Mouse (Mus musculus): Measurements from ENCODE around the gene Taf5l. TPM values are rescaled to one million over a fixed set of nuclear protein-coding genes. Genes with fewer than 3 reads are reported as not detected.
"Not testable (repeated sequence)": the region's sequence is repeated elsewhere in the genome, so short reads cannot be mapped to it uniquely, and the experiment has no call there.

The Taf5l gene
- polyA plus RNA-seq, 1 experiment = 8.0 TPM

DNA sequence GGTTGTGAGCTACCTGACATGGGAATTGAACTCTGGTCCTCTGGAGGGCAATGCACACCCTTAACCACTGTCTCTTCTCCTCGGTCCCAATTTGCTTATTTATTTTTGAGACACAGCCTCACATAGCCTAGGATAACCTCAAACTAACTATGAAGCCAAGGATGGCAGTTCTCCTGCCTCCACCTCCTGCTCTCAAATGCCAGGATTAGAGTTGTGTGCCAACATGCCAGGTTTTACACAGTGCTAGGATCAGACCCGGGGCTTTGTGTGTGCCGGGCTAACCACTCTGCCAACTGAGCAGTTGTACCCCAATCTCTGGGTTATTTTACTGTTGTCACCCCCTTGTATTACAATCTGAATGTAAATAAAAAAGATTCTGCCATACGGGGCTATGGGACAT is 43.7 kb downstream of the Taf5l start:
- H3K9me3 ChIP-seq = peaks cover 15% of the 10 kb centered on the region
- no peaks in the 10 kb centered on the region for H3K27me3 ChIP-seq (replicated peaks)
- no peak for TF ChIP-seq GATA1 (IDR thresholded peaks at IDR 0.05; ENCODE audit: borderline replicate concordance, low read length)
- TF ChIP-seq FLI1 (IDR thresholded peaks at IDR 0.05; ENCODE audit: low read length) = no peak
- peaks cover 11% of the 10 kb centered on the region for H3K36me3 ChIP-seq (replicated peaks; ENCODE audit: low read length)
- no peak overlapping the region for H3K4me3 ChIP-seq (replicated peaks)
- peaks cover 60% of the 10 kb centered on the region for H3K4me1 ChIP-seq

DNA sequence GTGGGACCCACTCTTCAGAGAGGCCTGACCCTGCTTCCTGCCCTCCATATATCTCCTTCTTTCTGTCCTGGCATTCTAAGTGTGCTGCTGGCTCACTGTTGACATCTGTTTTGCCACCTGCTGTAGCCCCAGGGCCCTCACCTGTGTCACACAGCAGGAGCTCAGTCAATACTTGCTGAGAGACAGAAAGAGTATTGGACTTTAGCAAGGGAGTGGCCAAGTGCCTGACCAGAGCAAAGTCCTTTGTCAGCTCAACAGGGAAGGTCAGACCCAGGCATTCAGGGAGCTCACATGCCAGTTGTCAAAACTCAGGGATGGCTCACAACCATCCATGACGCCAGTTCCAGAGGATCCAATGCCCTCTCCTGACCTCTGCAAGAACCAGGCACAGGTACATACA is 47.7 kb downstream of the Taf5l start:
- Histone ChIP-seq H3K4me3 (replicated peaks) (no peak overlapping the region), H3K36me3 (replicated peaks; ENCODE audit: low read length) (peaks cover 35% of the 10 kb centered on the region), H3K27me3 (replicated peaks) (no peaks in the 10 kb centered on the region), H3K4me1 (peaks cover 29% of the 10 kb centered on the region), H3K9me3 (peaks cover 15% of the 10 kb centered on the region)
- TF ChIP-seq GATA1 (IDR thresholded peaks at IDR 0.05; ENCODE audit: borderline replicate concordance, low read length) (no peak), FLI1 (IDR thresholded peaks at IDR 0.05; ENCODE audit: low read length) (no peak)

GRCm38 (mm10) chr8:123966896-123967295 is 54.3 kb downstream of the Taf5l start:
- peaks cover 69% of the 10 kb centered on the region for H3K36me3 ChIP-seq (replicated peaks; ENCODE audit: low read length)
- H3K4me1 ChIP-seq = peaks cover 10% of the 10 kb centered on the region; the same call in 1 of the 2 replicates
- no peaks in the 10 kb centered on the region for H3K9me3 ChIP-seq
- no peak overlapping the region for H3K4me3 ChIP-seq (replicated peaks)
- H3K27me3 ChIP-seq (replicated peaks) = no peaks in the 10 kb centered on the region
- TF ChIP-seq FLI1 (IDR thresholded peaks at IDR 0.05; ENCODE audit: low read length) (no peak), GATA1 (IDR thresholded peaks at IDR 0.05; ENCODE audit: borderline replicate concordance, low read length) (no peak)

GRCm38 (mm10) chr8:123961371-123961770 is 59.8 kb downstream of the Taf5l start:
- H3K4me3 ChIP-seq (replicated peaks) = no peak overlapping the region
- peaks cover 86% of the 10 kb centered on the region for H3K36me3 ChIP-seq (replicated peaks; ENCODE audit: low read length)
- peaks cover 10% of the 10 kb centered on the region for H3K4me1 ChIP-seq
- no peaks in the 10 kb centered on the region for H3K9me3 ChIP-seq
- no peaks in the 10 kb centered on the region for H3K27me3 ChIP-seq (replicated peaks)
- no peak for TF ChIP-seq GATA1 (IDR thresholded peaks at IDR 0.05; ENCODE audit: borderline replicate concordance, low read length)
- TF ChIP-seq FLI1 (IDR thresholded peaks at IDR 0.05; ENCODE audit: low read length) = no peak

- H3K4me3 ChIP-seq (replicated peaks); H3K9me3 ChIP-seq; H3K27me3 ChIP-seq (replicated peaks): not testable (repeated sequence)
- Histone ChIP-seq H3K36me3 (replicated peaks; ENCODE audit: low read length) (peaks cover 85% of the 10 kb centered on the region), H3K4me1 (peaks cover 10% of the 10 kb centered on the region)
Measured at GRCm38 (mm10) chr8:123960556-123960955, 60.6 kb downstream of the Taf5l start.

GRCm38 (mm10) chr8:123960056-123960455 is 61.1 kb downstream of the Taf5l start:
- H3K9me3 ChIP-seq = no peaks in the 10 kb centered on the region
- H3K27me3 ChIP-seq (replicated peaks) = no peaks in the 10 kb centered on the region
- peaks cover 13% of the 10 kb centered on the region for H3K4me1 ChIP-seq
- no peak for TF ChIP-seq FLI1 (IDR thresholded peaks at IDR 0.05; ENCODE audit: low read length)
- no peak for TF ChIP-seq GATA1 (IDR thresholded peaks at IDR 0.05; ENCODE audit: borderline replicate concordance, low read length)
- H3K36me3 ChIP-seq (replicated peaks; ENCODE audit: low read length) = peaks cover 86% of the 10 kb centered on the region
- H3K4me3 ChIP-seq (replicated peaks) = no peak overlapping the region

DNA sequence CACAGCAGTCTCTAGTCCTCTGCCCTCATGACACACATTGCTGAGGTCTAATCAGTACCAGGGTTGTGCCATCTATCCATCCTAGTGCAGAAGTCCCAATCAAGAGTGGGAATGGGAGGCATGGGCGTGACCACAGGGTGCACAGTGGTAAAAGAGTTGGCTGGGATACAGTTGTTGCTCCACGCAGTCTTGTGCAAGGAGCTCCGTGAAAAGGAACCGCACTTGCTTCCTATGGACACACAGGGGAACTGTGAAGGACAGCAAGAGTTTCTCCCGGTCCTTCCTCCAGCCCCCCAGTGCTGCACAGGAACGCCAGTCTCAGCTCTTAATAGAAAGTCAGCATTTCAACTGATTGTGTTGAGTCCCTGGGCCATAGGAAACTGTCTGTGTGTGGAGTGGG is 61.7 kb downstream of the Taf5l start:
- H3K9me3 ChIP-seq = no peaks in the 10 kb centered on the region
- peaks cover 86% of the 10 kb centered on the region for H3K36me3 ChIP-seq (replicated peaks; ENCODE audit: low read length)
- TF ChIP-seq FLI1 (IDR thresholded peaks at IDR 0.05; ENCODE audit: low read length) = no peak
- TF ChIP-seq GATA1 (IDR thresholded peaks at IDR 0.05; ENCODE audit: borderline replicate concordance, low read length) = no peak
- no peaks in the 10 kb centered on the region for H3K27me3 ChIP-seq (replicated peaks)
- peaks cover 14% of the 10 kb centered on the region for H3K4me1 ChIP-seq
- no peak overlapping the region for H3K4me3 ChIP-seq (replicated peaks)

- peaks cover 16% of the 10 kb centered on the region for H3K4me1 ChIP-seq
- TF ChIP-seq GATA1 (IDR thresholded peaks at IDR 0.05; ENCODE audit: borderline replicate concordance, low read length) (no peak), FLI1 (IDR thresholded peaks at IDR 0.05; ENCODE audit: low read length) (no peak)
- no peaks in the 10 kb centered on the region for H3K27me3 ChIP-seq (replicated peaks)
- no peaks in the 10 kb centered on the region for H3K9me3 ChIP-seq
- no peak overlapping the region for H3K4me3 ChIP-seq (replicated peaks)
- H3K36me3 ChIP-seq (replicated peaks; ENCODE audit: low read length) = peaks cover 89% of the 10 kb centered on the region
Measured at GRCm38 (mm10) chr8:123958130-123958529, 63.1 kb downstream of the Taf5l start.

DNA sequence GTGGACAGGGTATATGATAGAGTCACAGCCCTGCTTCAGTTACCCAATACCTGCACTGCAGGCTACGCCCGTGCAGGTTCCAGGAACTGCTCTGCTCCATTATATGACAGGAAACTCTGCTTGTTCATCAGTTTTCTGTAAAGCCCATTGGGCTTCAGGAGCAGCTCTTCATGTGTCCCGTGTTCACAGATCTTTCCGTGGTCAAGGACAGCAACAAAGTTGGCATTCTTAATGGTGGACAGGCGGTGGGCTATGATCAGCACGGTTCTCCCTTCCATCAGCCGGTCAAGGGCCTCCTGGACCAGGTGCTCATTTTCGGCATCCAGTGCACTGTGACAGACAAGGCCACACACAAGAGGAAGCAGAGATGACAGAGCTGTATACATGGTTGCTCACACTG is 67.0 kb downstream of the Taf5l start:
- H3K4me1 ChIP-seq = peaks cover 16% of the 10 kb centered on the region
- no peak for TF ChIP-seq GATA1 (IDR thresholded peaks at IDR 0.05; ENCODE audit: borderline replicate concordance, low read length)
- no peak for TF ChIP-seq FLI1 (IDR thresholded peaks at IDR 0.05; ENCODE audit: low read length)
- H3K36me3 ChIP-seq (replicated peaks; ENCODE audit: low read length) = peaks cover 67% of the 10 kb centered on the region
- H3K4me3 ChIP-seq (replicated peaks) = no peak overlapping the region
- no peaks in the 10 kb centered on the region for H3K27me3 ChIP-seq (replicated peaks)
- no peaks in the 10 kb centered on the region for H3K9me3 ChIP-seq

GRCm38 (mm10) chr8:123953686-123954085 is 67.5 kb downstream of the Taf5l start:
- no peak for TF ChIP-seq GATA1 (IDR thresholded peaks at IDR 0.05; ENCODE audit: borderline replicate concordance, low read length)
- no peak for TF ChIP-seq FLI1 (IDR thresholded peaks at IDR 0.05; ENCODE audit: low read length)
- Histone ChIP-seq H3K27me3 (replicated peaks) (no peaks in the 10 kb centered on the region), H3K36me3 (replicated peaks; ENCODE audit: low read length) (peaks cover 61% of the 10 kb centered on the region), H3K4me3 (replicated peaks) (no peak overlapping the region), H3K9me3 (no peaks in the 10 kb centered on the region), H3K4me1 (peaks cover 16% of the 10 kb centered on the region)
